Mouse (Mus musculus): ENCODE measurements around the gene Skp1a.
A peak's percentile ranks its signal among the peaks of the same experiment; 100 is the strongest.
"Not testable (repeated sequence)": the region's sequence is repeated elsewhere in the genome, so short reads cannot be mapped to it uniquely, and the experiment has no call there.

The Skp1a gene

DNA sequence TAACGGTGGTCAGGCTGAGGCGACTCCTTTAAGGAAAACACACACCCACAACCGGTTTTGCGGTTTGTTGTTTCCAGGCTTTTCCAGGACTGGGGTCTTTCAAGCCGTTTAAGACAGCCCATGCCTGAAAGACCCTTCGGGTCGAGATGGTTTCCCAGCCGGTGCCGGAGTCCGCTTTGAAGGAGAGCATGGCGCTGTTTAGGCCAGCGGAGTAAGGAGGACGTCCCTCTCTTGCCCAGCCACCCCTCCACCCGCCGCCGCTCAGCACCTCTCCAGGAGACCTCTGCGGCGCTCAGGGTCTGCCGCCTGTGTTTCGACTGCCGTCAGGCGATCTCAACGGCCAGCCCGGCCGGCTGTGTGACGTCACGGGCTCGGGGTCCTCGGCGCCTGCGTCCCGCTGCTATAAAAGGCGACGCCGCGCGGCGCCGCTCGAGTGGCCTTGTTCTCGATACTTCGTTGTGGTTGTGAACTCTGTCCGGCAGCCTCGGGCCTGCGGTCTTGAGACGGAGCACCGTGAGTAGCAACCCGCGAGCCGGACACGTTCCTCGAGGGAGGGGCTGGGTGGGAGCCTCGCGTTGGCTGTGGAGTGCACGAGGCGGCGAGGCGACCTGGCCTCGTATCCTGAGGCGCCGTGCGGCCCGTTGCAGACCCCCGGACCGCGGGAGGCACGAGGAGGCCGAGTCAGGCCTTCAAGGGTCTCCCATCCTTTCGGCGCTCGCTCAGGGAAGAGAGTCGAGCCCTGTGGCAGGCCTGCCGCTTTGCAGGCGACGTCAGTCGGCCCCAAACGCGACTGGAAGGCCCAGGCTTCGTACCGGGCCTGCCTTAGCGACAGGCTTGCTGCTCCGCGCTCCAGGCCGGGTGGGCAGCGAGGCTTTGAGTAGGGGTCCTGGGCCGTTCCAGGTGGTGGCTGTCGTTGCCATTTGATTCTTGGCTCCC, at the start of gene Skp1a:
Skp1a (plus strand) TSS at position 390 of the 936 bp plus-strand sequence.
- peak; percentile 95 for DNase-seq

DNA sequence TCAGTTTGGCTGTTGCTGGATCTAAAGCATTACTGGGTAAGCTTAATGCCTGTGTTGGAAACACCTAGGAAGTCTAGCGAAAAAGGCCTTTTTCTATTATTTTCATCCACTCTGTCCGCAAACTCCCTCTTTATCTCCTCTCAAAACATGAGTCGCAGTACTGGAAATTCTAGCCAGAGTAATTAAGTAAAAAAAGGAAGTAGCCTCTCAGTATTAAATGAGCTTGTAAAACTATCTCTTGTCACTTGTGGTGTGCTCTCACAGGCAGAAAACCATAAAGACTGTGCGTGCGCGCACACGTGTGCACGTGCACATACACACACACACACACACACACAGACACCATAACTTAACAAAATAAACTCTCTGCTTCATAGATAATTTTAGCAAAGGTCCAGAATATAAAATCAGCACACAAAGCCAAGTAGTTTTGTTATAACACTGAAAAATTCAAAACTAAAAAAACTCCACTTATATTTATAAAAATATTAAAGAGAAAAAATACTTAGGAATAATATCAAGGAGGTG, 35.2 kb upstream of the Skp1a start:
- not testable (repeated sequence) for DNase-seq

DNA sequence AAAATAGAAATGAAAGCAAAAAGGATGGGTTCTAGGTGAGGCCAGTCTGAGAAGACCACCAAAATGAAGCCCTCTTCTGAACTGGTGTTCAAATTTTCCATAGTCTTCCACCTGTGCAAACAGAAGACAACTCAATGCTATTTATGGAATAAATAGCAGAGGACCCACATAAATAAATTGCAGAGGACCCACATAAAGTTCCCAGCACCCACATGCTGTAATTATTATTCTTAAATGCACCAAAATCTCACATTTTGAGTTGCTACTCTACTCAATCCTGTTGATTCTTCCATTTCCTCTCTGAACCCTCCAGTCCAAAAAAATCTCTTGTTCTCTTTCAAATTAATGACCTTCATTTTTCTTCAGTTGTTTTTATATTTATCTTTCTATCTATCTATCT, 17.9 kb upstream of the Skp1a start, which contains the start of gene Olfr1371:
Olfr1371 (minus strand) TSS at position 101 of the 400 bp plus-strand sequence.
- DNase-seq: no peak

DNA sequence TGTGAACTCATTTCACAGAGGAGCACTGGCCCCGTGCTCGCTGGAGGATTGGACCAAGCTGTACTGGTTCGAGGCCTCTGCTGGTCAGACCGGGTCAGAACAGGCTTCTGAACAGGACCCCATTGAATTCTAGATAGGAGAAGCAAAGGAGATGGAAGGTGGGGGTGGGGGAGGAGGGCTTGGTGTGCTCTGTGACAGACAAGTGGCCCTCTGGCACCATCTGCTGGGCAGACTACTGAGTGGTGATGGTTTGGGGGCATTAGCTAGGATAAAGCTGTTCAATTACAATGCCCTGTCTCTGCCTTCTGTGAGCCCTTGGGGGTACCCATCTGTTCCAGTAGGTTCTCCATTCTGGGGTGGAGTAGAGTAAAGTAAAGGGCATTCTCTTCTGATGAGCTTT, 11.5 kb upstream of the Skp1a start:
- peak; percentile 80 for DNase-seq

DNA sequence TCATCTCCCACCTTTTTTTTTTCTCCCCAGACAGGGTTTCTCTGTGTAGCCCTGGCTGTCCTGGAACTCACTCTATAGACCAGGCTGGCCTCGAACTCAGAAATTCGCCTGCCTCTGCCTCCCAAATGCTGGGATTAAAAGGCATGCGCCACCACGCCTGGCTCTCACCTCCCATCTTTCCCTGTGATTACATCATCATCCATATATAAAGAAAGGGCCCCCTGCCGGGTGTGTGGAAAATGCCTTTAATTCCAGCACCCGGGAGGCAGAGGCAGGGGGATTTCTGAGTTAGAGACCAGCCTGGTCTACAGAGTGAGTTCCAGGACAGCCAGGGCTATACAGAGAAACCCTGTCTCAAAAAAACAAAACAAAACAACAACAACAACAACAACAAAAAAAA, 9.9 kb upstream of the Skp1a start:
- DNase-seq: not testable (repeated sequence)

DNA sequence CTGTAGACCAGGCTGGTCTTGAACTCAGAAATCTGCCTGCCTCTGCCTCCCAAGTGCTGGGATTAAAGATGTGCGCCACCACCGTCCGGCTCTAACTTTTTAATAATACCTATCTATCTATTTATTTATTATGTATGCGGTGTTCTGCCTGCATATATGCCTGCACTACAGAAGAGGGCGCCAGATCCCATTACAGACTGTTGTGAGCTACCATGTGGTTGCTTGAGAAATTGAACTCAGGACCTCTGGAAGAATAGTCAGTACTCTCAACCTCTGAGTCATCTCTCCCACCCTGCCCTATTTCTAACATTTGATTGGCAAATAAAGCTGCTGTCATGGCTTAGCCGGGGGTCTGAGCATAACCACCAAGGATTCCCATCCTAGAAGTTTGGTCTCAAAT, 8.9 kb upstream of the Skp1a start:
- DNase-seq: peak; percentile 37

DNA sequence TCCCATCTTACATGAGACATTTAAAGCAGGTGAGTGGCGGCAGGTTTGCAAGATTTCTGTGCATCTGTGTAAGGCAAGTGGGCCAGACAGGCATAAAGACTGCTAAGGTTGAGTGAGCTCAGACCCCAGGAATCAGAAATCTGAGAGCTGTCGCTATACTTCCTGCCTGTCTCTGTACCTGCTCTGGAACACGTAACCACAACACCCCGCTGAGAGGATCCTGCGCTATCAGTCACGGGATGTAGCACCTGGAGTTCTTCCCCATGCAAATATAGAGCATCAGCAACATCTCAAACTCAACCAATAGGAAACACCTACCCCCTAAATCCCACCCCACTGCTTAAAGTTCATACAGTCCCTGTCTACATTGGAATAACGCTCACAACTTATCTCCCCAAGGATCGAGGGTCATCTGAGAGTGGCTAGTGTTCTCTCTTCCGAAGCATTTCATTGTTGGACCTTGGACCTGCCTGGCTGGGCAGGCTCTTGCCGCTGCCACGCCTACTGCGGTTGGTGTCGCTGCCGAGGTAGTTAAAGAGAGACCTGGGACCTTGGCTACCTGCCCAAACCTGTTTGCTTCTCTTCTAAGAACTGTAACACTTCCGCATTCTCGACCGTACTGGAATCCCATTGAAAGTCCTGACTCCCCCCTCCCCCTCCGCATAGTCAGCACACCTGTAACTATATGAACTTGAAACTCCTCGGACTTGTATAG, 7.7 kb upstream of the Skp1a start:
- DNase-seq: peak; percentile 83

DNA sequence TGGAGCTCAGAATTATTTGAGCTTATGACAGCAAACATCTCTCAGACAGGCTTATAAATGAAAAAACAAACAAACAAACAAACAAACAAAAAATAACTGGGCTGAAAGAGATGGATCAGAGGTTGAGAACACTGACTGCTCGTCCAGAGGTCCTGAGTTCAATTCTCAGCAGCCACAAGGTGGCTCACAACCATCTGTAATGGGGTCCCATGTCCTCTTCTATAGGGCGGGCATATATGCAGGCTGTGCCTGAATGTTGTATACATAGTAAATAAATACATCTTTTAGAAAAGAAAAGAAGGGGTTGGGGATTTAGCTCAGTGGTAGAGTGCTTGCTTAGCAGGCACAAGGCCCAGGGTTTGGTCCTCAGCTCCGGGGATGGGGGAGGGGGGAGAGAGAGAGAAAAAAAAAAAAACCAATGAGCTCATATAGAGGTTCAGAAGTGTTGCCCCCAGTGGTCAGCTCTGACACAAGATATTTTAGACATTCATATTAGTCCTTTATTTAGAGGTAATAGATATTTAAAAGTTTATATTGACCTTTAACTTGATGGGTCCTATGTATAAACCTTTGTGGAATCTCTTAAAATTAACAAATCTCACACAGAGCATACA, 5.7 kb upstream of the Skp1a start:
- DNase-seq: no peak

DNA sequence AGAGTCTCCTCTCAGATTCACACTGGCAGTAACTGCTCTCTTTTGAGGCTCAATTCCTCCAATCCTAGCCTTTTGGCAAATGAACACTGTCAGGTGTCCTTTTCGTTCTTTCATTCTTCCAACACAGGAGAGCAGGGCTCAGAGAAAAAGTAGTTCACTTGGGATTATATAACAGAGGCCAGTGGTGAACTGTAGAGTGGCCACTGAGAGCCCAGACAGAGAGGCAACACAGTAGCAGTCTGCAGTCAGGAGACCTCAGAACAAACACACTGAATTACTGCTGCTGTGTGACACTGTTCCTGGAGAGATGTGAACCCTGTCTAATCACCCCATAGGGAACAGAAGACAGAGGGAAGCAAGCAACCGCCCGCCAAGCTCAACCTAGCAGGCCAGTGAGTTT, 4.7 kb upstream of the Skp1a start:
- no peak for DNase-seq

DNA sequence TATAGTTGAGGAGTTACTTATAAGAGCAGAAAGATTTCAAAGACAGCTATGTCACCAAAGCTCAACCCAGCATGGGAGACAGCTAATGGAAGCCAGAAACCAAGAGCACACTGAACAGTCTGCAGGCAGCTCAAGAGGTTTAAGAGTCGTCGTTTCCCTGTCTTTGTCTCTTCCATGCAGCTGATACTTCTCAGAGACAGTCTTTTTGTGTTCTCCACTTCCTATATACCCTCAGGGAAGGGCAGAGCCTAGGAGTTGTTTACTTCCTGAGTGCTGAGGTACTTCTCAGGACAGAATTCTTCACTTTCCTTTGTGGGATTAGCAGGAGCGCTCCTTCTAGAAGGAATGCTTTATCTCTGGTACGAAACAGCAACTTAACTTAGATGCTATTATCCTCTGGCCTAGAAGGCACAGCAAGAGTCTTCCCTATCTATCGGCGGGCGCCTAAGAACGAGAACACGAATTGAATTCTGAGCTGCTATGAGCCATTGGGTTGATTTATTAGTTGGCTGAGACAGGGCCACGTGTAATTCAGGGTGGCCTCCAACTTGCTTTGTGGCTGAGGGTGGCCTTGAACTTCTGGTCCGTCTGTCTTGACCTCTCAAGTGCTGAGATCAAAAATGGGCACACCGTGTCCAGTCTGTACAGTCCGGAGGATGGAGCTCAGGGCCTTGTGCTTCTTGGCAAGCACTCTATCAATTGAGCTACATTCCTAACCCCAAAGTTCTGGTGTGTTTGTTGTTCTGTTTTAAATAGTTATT, 4.1 kb upstream of the Skp1a start:
- no peak for DNase-seq

DNA sequence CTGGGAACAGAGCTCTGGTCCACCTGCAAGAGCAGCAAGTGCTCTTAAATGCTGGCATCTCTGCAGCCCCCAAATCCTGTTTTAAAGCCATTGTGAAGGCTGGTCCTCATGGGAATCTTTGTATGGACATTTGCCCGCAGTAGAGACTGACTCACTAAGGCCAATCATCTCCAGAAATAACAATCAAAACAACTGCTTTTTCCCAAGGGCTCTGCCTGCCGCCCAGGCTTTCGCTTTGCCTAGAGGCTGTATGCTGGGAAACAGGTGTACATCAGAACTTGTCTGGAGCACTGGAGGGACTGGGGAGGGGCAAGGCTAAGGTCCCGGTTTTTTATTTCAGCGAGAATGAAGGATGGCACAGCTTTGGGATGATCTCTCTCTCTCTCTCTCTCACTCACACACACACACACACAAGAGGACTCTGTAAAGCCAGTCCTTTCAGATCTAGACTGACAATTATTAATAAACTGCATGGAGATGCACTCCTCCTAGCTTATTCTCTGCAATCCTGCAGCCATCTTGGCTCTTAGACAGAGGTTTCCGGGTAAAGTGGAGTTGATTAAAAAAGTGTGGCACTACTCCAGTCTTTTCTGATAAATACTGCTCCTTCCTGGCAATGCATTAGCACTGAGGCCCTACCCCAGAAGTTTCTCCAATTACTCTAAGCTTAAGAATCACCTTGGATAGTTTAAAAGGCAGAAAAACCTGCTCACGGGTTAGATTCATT, 2.9 kb upstream of the Skp1a start:
- no peak for DNase-seq

DNA sequence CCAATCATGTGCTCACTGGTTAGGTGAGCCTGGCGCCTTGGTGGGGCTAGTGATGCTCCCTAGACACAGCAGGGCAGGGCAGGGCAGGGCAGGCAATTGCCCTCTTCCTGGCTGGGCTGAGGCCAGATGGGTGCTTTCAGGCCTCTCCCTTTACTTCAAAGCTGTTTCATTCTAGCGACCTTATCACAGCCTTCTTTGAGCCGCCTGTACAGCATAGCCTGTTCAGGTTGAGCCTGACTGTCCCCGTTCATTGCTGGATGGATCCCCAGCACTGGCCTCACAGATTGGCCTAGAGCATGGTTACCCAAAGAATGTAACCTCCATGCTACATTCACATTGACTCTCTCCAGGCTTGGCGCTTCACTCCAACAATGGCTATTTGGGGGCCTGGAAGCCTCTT, 1.1 kb upstream of the Skp1a start:
- DNase-seq: no peak

DNA sequence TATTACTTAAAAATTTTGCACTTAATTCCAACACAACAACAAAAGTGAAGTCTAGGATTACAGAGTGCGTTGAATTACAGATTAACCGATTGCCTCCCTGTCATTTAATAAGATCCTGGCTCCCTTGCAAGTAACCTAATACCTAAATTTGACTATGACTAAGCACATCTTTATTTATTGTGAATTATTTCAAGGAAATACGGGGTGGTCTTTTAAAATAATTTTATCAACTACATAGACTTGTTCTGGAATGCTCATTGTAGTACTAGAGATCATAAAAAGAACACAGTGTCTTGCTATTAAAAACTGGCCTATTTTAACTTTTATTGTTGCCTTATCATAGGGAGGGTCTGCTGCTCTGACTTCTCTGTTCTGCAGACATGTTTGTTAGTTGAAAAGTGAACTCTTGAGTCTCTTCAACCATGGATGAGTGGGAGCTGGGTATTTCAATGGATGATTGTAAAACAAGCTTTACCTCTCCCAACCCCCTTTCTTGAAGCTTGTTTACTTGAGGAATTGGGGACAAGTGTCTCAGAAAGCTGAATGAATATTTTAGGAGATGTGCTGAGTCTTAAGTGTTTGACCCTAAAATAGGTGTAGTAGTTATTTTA, 1.4 kb downstream of the Skp1a start:
- no peak for DNase-seq

DNA sequence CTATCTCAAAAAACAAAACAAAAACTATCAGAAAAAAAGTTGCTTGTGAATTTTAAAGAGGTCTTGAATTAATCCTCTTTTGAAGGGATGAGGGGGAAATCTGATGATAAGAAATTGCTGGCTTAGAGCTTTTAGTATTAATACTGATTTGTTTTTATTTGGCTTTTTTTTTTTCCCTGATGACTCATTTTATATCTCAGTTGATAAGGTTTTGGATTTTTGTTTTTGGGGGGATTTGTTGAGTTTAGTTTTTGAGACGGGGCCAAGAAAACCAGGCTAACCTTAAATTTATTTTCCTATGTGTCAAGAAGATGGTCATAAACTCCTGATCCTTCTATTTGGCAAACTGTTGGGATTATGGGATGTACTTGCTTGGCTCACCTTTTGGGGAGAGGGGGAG, 2.1 kb downstream of the Skp1a start:
- no peak for DNase-seq

DNA sequence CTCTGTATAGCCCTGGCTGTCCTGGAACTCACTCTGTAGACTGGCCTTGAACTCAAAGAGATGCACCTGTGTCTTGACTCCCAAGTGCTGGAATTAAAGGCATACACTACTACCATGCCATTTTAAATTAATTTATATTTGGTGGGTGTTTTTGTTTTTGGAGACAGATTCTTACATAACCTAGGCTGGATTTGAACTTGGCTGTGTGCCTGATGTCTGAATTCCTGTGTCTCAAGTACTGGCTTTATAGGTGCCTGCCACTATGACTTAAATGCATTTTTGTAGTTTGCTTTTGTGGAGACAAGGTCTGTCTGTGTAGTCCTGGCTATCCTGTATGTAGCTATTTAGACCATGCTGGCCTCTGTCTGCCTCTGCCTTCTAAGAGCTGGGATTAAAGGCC, 2.7 kb downstream of the Skp1a start:
- peak; percentile 38 for DNase-seq

DNA sequence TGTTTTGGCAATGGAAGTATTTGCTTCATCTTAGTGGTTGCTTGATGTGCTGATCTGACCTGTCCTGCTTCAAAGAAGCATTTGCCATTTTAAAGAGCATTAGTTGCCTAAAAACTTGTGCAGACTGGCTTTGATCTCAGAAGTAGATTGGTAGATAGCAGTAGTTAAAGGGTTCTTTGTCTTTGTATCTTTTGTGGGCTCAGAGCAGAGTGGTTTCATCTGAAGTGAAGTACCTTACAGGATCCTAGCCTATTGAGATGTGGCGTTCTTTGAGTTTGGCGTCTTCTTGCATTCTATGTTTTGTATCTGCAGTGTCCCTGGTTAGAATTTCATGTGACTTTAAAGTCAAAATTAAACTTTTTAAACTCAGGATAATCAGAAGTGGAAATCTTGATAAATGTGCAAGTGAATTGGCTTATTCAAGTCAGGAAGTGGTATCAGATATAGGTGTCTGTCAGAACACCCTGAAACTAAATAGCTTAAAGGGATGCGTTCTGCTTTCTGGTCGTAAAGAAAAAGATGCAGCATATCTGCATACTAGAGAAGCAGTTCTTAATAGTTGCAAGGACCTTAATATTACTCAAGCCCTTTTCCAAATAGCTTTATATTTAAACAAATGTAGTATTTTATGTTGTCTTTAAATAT, 9.2 kb downstream of the Skp1a start:
- no peak for DNase-seq

DNA sequence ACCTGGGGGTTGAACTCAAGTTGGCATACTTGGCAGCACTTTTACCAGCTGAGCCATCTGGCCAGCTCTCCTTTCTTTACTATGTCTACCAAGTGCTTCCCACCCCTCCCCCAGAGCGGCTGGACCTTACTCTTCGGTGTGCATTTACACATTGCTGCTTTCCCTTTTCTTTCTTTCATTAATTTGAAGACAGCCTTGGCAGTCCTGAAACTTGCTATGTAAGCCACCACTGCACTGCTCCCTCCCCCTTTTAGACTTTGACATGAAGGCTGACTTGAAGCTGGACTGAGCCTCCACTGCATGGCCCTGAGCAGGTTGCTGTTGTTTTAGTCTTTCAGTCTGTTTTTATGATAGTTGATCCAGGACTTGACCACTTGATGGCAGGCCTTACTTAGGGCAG, 17.7 kb downstream of the Skp1a start:
- DNase-seq: no peak

DNA sequence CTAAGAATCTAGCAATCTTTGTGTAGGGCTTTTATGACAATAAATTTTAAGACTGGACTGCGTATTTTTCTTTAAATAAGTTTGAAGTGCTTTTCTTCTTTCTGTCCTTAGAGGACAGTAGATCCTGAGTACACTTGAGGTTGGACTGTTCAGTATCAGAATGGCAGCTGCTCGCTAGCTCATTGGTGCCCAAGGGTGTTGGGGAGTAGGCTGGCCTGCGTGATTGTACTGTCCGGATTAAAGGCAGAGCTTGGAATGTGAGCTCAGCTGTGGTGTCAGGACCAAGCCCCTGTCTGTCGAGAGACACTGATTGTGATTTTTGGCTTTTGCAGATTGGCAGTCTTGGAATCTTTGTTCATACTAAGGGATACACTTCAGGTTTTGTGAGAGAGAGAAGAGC, 20.0 kb downstream of the Skp1a start:
- no peak for DNase-seq

DNA sequence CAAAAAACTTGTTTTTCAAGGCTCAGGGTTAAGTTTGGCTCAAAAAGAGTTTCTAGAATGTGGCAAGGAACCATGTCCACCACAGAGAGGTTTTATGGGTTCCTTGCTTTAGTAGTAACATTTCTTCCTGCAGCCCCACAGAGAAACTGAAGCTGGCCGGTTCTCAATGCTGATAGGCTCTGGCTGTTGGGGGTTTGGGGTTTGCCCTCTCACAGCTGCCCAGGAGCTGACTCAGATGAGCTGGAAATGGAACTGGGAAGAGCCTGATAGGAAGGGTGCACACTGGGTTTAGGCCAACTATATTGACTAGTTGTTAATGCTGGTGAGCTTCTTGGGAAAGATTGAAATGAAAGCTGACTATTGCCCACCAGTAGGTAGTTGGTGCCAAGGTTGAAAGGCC, 20.9 kb downstream of the Skp1a start:
- DNase-seq: no peak

DNA sequence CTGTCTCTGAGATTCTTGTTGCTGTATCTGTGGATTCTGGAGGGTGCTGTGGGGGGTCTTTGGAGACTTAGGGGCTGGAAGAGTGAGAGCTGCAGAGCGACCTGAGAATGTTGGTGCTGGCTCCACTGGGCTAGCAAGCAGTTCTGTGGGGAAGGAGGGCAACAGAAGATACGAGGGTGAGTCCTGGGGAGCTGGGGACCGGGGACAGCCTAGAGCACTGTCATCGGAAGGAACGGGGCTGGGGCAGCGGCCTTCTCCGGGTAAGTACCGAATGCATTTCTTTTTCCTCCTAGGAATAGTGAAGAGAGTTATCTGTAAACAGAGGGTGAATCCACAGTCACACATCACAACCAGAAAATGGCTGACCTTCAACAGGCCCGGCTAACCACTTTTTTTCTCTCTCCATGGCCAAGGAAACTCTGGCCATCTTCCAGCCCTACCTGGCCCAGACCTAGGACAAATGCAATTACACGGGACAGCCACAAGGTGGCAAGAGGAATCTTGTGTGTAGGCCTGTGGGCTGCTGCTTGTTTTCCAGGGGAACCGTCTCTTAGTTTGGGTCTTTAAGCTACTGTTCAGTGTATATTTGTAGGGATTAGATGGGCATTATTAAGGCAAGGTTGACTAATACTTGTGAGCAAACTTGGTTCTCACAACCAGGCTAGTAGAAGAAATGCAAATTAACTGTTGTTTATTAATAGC, 22.0 kb downstream of the Skp1a start:
- peak; percentile 64 for DNase-seq

Measured in lung, postnatal 14 days (tissue).